Mouse (Mus musculus) liver, adult 2 months (tissue): Measurements from ENCODE around the gene Ppp4r2.

ENCODE experiments used
- CTCF ChIP-seq: fragments of 200-500 bp; IDR thresholded peaks from 2 replicates; pipeline ENCODE4 v1.5.1; 2011; ENCODE audit warnings: low read depth, low read length, control low read depth
- POLR2A ChIP-seq: fragments of 200-500 bp; IDR thresholded peaks from 2 replicates; pipeline ENCODE4 v1.6.1; 2011; ENCODE audit warnings: low read length, control low read depth; ENCODE audit not compliant: insufficient read depth; ENCODE audit errors: extremely low read depth

- TF ChIP-seq POLR2A = no peak
- 0 out of 2 replicates have a peak, but pooled peaks have one; percentile 11 for TF ChIP-seq CTCF
Observed at GRCm38 (mm10) chr6:100883233-100883632, 49.8 kb downstream of the Ppp4r2 start.
